Mouse (Mus musculus): ENCODE measurements around the gene Igfbp6. TPM values are rescaled to one million over a fixed set of nuclear protein-coding genes. Genes with fewer than 3 reads are reported as not detected.
"Not testable (repeated sequence)": the region's sequence is repeated elsewhere in the genome, so short reads cannot be mapped to it uniquely, and the experiment has no call there.

The Igfbp6 gene
- polyA plus RNA-seq, 1 experiment from 2014 or later = 0.70 TPM

GRCm38 (mm10) chr15:102145330-102145729 is 1.2 kb downstream of the Igfbp6 start:
- Histone ChIP-seq H3K4me1 (ENCODE audit: control insufficient read depth, insufficient read depth, low read length) (peaks cover 21% of the 10 kb centered on the region), H3K27me3 (ENCODE audit: control insufficient read depth, insufficient read depth, low read length) (peaks cover 26% of the 10 kb centered on the region), H3K27ac (ENCODE audit: low read depth, low read length) (no peak overlapping the region), H3K4me3 (ENCODE audit: low read depth, low read length) (no peak overlapping the region), H3K9me3 (replicated peaks; ENCODE audit: control insufficient read depth, low read length) (no peaks in the 10 kb centered on the region), H3K36me3 (ENCODE audit: control insufficient read depth, insufficient read depth, low read length) (no peaks in the 10 kb centered on the region), H3K4me2 (no peak overlapping the region; the same call in 1 of the 2 replicates), H3K9ac (ENCODE audit: low read depth, low read length) (no peak overlapping the region)
- WGBS (ENCODE audit: insufficient replicate concordance) = 78% methylated on average over 10 of the region's 10 CpGs
- no peak for ATAC-seq (replicated peaks; ENCODE audit: insufficient number of reproducible peaks, low FRiP score, low TSS enrichment)

- no peak for ATAC-seq (replicated peaks; ENCODE audit: insufficient number of reproducible peaks, low FRiP score, low TSS enrichment)
- Histone ChIP-seq H3K4me2 (no peak overlapping the region), H3K27ac (ENCODE audit: low read depth, low read length) (no peak overlapping the region), H3K27me3 (ENCODE audit: control insufficient read depth, insufficient read depth, low read length) (peaks cover 26% of the 10 kb centered on the region), H3K9ac (ENCODE audit: low read depth, low read length) (no peak overlapping the region), H3K4me3 (ENCODE audit: low read depth, low read length) (no peak overlapping the region), H3K36me3 (ENCODE audit: control insufficient read depth, insufficient read depth, low read length) (no peaks in the 10 kb centered on the region), H3K9me3 (replicated peaks; ENCODE audit: control insufficient read depth, low read length) (no peaks in the 10 kb centered on the region), H3K4me1 (ENCODE audit: control insufficient read depth, insufficient read depth, low read length) (peaks cover 27% of the 10 kb centered on the region)
- WGBS (ENCODE audit: insufficient replicate concordance) = 66% methylated on average over 5 of the region's 5 CpGs
Measured at GRCm38 (mm10) chr15:102146089-102146488, 1.9 kb downstream of the Igfbp6 start.

- 8% methylated on average over 1 of the region's 1 CpGs for WGBS (ENCODE audit: insufficient replicate concordance)
- H3K36me3 ChIP-seq (ENCODE audit: control insufficient read depth, insufficient read depth, low read length) = no peaks in the 10 kb centered on the region
- no peaks in the 10 kb centered on the region for H3K9me3 ChIP-seq (replicated peaks; ENCODE audit: control insufficient read depth, low read length)
- H3K9ac ChIP-seq (ENCODE audit: low read depth, low read length) = no peak overlapping the region
- H3K4me2 ChIP-seq = no peak overlapping the region
- H3K4me3 ChIP-seq (ENCODE audit: low read depth, low read length) = no peak overlapping the region
- no peak for ATAC-seq (replicated peaks; ENCODE audit: insufficient number of reproducible peaks, low FRiP score, low TSS enrichment)
- peaks cover 26% of the 10 kb centered on the region for H3K27me3 ChIP-seq (ENCODE audit: control insufficient read depth, insufficient read depth, low read length)
- no peak overlapping the region for H3K27ac ChIP-seq (ENCODE audit: low read depth, low read length)
- peaks cover 27% of the 10 kb centered on the region for H3K4me1 ChIP-seq (ENCODE audit: control insufficient read depth, insufficient read depth, low read length)
Measured at GRCm38 (mm10) chr15:102146882-102147281, 2.7 kb downstream of the Igfbp6 start.

- Histone ChIP-seq H3K27me3 (ENCODE audit: control insufficient read depth, insufficient read depth, low read length) (peaks cover 23% of the 10 kb centered on the region), H3K4me3 (ENCODE audit: low read depth, low read length) (no peak overlapping the region), H3K27ac (ENCODE audit: low read depth, low read length) (no peak overlapping the region), H3K9ac (ENCODE audit: low read depth, low read length) (peak overlapping the region; percentile 52; the same call in 1 of the 2 replicates), H3K4me1 (ENCODE audit: control insufficient read depth, insufficient read depth, low read length) (peaks cover 27% of the 10 kb centered on the region), H3K4me2 (no peak overlapping the region), H3K9me3 (replicated peaks; ENCODE audit: control insufficient read depth, low read length) (no peaks in the 10 kb centered on the region), H3K36me3 (ENCODE audit: control insufficient read depth, insufficient read depth, low read length) (no peaks in the 10 kb centered on the region)
- no peak for ATAC-seq (replicated peaks; ENCODE audit: insufficient number of reproducible peaks, low FRiP score, low TSS enrichment)
- 56% methylated on average over 16 of the region's 16 CpGs for WGBS (ENCODE audit: insufficient replicate concordance)
Measured at GRCm38 (mm10) chr15:102147674-102148402, 3.7 kb downstream of the Igfbp6 start.

GRCm38 (mm10) chr15:102149561-102149960 is 5.4 kb downstream of the Igfbp6 start:
- H3K4me3 ChIP-seq (ENCODE audit: low read depth, low read length) = no peak overlapping the region
- peaks cover 10% of the 10 kb centered on the region for H3K27me3 ChIP-seq (ENCODE audit: control insufficient read depth, insufficient read depth, low read length)
- 65% methylated on average over 4 of the region's 4 CpGs for WGBS (ENCODE audit: insufficient replicate concordance)
- H3K4me1 ChIP-seq (ENCODE audit: control insufficient read depth, insufficient read depth, low read length) = peaks cover 21% of the 10 kb centered on the region
- no peaks in the 10 kb centered on the region for H3K9me3 ChIP-seq (replicated peaks; ENCODE audit: control insufficient read depth, low read length)
- H3K9ac ChIP-seq (ENCODE audit: low read depth, low read length) = no peak overlapping the region
- ATAC-seq (replicated peaks; ENCODE audit: insufficient number of reproducible peaks, low FRiP score, low TSS enrichment) = no peak
- no peaks in the 10 kb centered on the region for H3K36me3 ChIP-seq (ENCODE audit: control insufficient read depth, insufficient read depth, low read length)
- no peak overlapping the region for H3K27ac ChIP-seq (ENCODE audit: low read depth, low read length)
- no peak overlapping the region for H3K4me2 ChIP-seq

- Histone ChIP-seq H3K27ac (ENCODE audit: low read depth, low read length) (peak within 1 kb of the TSS; percentile 55), H3K9me3 (replicated peaks; ENCODE audit: control insufficient read depth, low read length) (no peaks in the 10 kb centered on the region), H3K4me3 (ENCODE audit: low read depth, low read length) (peak within 1 kb of the TSS; percentile 20; the same call in 1 of the 2 replicates), H3K36me3 (ENCODE audit: control insufficient read depth, insufficient read depth, low read length) (no peaks in the 10 kb centered on the region), H3K27me3 (ENCODE audit: control insufficient read depth, insufficient read depth, low read length) (peaks cover under 1% of the 10 kb centered on the region), H3K9ac (ENCODE audit: low read depth, low read length) (peak within 1 kb of the TSS; percentile 46), H3K4me1 (ENCODE audit: control insufficient read depth, insufficient read depth, low read length) (peaks cover 16% of the 10 kb centered on the region), H3K4me2 (peak within 1 kb of the TSS; percentile 49)
- ATAC-seq (replicated peaks; ENCODE audit: insufficient number of reproducible peaks, low FRiP score, low TSS enrichment) = no peak; the same call in 1 of the 2 replicates
- 22% methylated on average over 20 of the region's 20 CpGs for WGBS (ENCODE audit: insufficient replicate concordance)
Measured at GRCm38 (mm10) chr15:102150301-102151135, 6.4 kb downstream of the Igfbp6 start, which contains the start of gene Soat2. Gene Soat2 (plus strand): TSS chr15:102150526.

- H3K4me2 ChIP-seq = no peak overlapping the region
- H3K4me3 ChIP-seq (ENCODE audit: low read depth, low read length) = no peak overlapping the region
- no peaks in the 10 kb centered on the region for H3K9me3 ChIP-seq (replicated peaks; ENCODE audit: control insufficient read depth, low read length)
- WGBS (ENCODE audit: insufficient replicate concordance) = 51% methylated on average over 4 of the region's 4 CpGs
- H3K27ac ChIP-seq (ENCODE audit: low read depth, low read length) = no peak overlapping the region
- H3K4me1 ChIP-seq (ENCODE audit: control insufficient read depth, insufficient read depth, low read length) = peaks cover 14% of the 10 kb centered on the region
- ATAC-seq (replicated peaks; ENCODE audit: insufficient number of reproducible peaks, low FRiP score, low TSS enrichment) = no peak
- H3K36me3 ChIP-seq (ENCODE audit: control insufficient read depth, insufficient read depth, low read length) = no peaks in the 10 kb centered on the region
- H3K9ac ChIP-seq (ENCODE audit: low read depth, low read length) = no peak overlapping the region
- H3K27me3 ChIP-seq (ENCODE audit: control insufficient read depth, insufficient read depth, low read length) = no peaks in the 10 kb centered on the region
Measured at GRCm38 (mm10) chr15:102152646-102153045, 8.5 kb downstream of the Igfbp6 start.

- not testable (repeated sequence) for H3K27ac ChIP-seq (ENCODE audit: low read depth, low read length); H3K27me3 ChIP-seq (ENCODE audit: control insufficient read depth, insufficient read depth, low read length); H3K9ac ChIP-seq (ENCODE audit: low read depth, low read length); H3K9me3 ChIP-seq (replicated peaks; ENCODE audit: control insufficient read depth, low read length); H3K4me1 ChIP-seq (ENCODE audit: control insufficient read depth, insufficient read depth, low read length); H3K36me3 ChIP-seq (ENCODE audit: control insufficient read depth, insufficient read depth, low read length); ATAC-seq (replicated peaks; ENCODE audit: insufficient number of reproducible peaks, low FRiP score, low TSS enrichment); H3K4me2 ChIP-seq; H3K4me3 ChIP-seq (ENCODE audit: low read depth, low read length)
- WGBS (ENCODE audit: insufficient replicate concordance) = 90% methylated on average over 6 of the region's 6 CpGs
Measured at GRCm38 (mm10) chr15:102155006-102155405, 10.8 kb downstream of the Igfbp6 start.

Data from heart, embryonic 11.5 days (tissue).